Mouse (Mus musculus) gastrocnemius, adult 2 months (tissue): ENCODE results near the gene Rnf220. TPM values are rescaled to one million over a fixed set of nuclear protein-coding genes. Genes with fewer than 3 reads are reported as not detected.

ENCODE experiments used
- DNase-seq: peaks from one replicate; pipeline ENCODE4 v3.0.0; 2022
- H3K27ac ChIP-seq: fragments of 200-600 bp; 2 replicates; pipeline ENCODE4 v1.8.1; 2022; ENCODE audit warnings: mild to moderate bottlenecking
- H3K4me3 ChIP-seq: fragments of 200-600 bp; 2 replicates; pipeline ENCODE4 v1.8.1; 2022; ENCODE audit warnings: mild to moderate bottlenecking, moderate library complexity
- CTCF ChIP-seq: fragments of 200-600 bp; IDR thresholded peaks from 2 replicates; pipeline ENCODE4 v1.8.1; 2022; ENCODE audit warnings: antibody characterized with exemption, mild to moderate bottlenecking, moderate library complexity
- intact Hi-C: fragments of 180-260 bp; cut with DNase I; formaldehyde crosslinking; loops from one replicate; pipeline ENCODE4 v1.15.1; 2025
- total RNA-seq, 2 experiments: library from RNA; stranded (reverse); gene quantifications; 2 replicates each; pipeline ENCODE4 v1.2.3; 2021

Rnf220 gene
- total RNA-seq, 2 experiments from 2014 or later: 50.2 to 51.4 TPM

GRCm38 (mm10) chr4:117409144-117410048 is 87.5 kb downstream of the Rnf220 start:
- H3K4me3 ChIP-seq: no peak overlapping the region
- H3K27ac ChIP-seq: no peak overlapping the region
- no peak for TF ChIP-seq CTCF
- intact Hi-C loops: no loop called here
- DNase-seq: no peak

GRCm38 (mm10) chr4:117407945-117408344 is 88.9 kb downstream of the Rnf220 start:
- no peak for DNase-seq
- intact Hi-C loops: no loop called here

GRCm38 (mm10) chr4:117405999-117406398 is 90.9 kb downstream of the Rnf220 start:
- no peak for DNase-seq
- intact Hi-C loops: no loop called here
- no peak for TF ChIP-seq CTCF

More at GRCm38 (mm10) chr4:117407945-117408344, 88.9 kb downstream of the Rnf220 start:
- Histone ChIP-seq H3K4me3 (no peak overlapping the region), H3K27ac (no peak overlapping the region)
- TF ChIP-seq CTCF: no peak

GRCm38 (mm10) chr4:117405211-117405610 is 91.6 kb downstream of the Rnf220 start:
- no peak for DNase-seq
- no peak overlapping the region for H3K4me3 ChIP-seq
- intact Hi-C loops: no loop called here
- H3K27ac ChIP-seq: no peak overlapping the region
- no peak for TF ChIP-seq CTCF

More at GRCm38 (mm10) chr4:117405999-117406398, 90.9 kb downstream of the Rnf220 start:
- Histone ChIP-seq H3K27ac (no peak overlapping the region), H3K4me3 (no peak overlapping the region)

GRCm38 (mm10) chr4:117403411-117403810 is 93.4 kb downstream of the Rnf220 start:
- intact Hi-C loops: no loop called here
- no peak for DNase-seq
- no peak for TF ChIP-seq CTCF

GRCm38 (mm10) chr4:117397128-117397527 is 99.7 kb downstream of the Rnf220 start:
- Histone ChIP-seq H3K4me3 (no peak overlapping the region), H3K27ac (no peak overlapping the region)
- TF ChIP-seq CTCF: no peak
- DNase-seq: no peak
- intact Hi-C loops: no loop called here

More at GRCm38 (mm10) chr4:117403411-117403810, 93.4 kb downstream of the Rnf220 start:
- no peak overlapping the region for H3K4me3 ChIP-seq
- no peak overlapping the region for H3K27ac ChIP-seq

GRCm38 (mm10) chr4:117393027-117393426 is 103.8 kb downstream of the Rnf220 start:
- intact Hi-C loops: no loop called here

GRCm38 (mm10) chr4:117392391-117392790 is 104.5 kb downstream of the Rnf220 start:
- Histone ChIP-seq H3K27ac (no peak overlapping the region), H3K4me3 (no peak overlapping the region)
- intact Hi-C loops: no loop called here
- TF ChIP-seq CTCF: no peak
- DNase-seq: no peak

More at GRCm38 (mm10) chr4:117393027-117393426, 103.8 kb downstream of the Rnf220 start:
- no peak for DNase-seq
- TF ChIP-seq CTCF: no peak
- Histone ChIP-seq H3K27ac (no peak overlapping the region), H3K4me3 (no peak overlapping the region)

- no peak for TF ChIP-seq CTCF
- no peak for DNase-seq
- Histone ChIP-seq H3K4me3 (no peak overlapping the region), H3K27ac (no peak overlapping the region)
- intact Hi-C loops: no loop called here
These were observed 104.9 kb downstream of the Rnf220 start for GRCm38 (mm10) chr4:117391966-117392365.

- intact Hi-C loops: no loop called here
- H3K4me3 ChIP-seq: no peak overlapping the region
- TF ChIP-seq CTCF: no peak
These were observed 105.7 kb downstream of the Rnf220 start for GRCm38 (mm10) chr4:117390850-117391795.

GRCm38 (mm10) chr4:117389264-117390054 is 107.4 kb downstream of the Rnf220 start:
- H3K4me3 ChIP-seq: no peak overlapping the region
- H3K27ac ChIP-seq: no peak overlapping the region
- intact Hi-C loops: no loop called here
- no peak for DNase-seq
- TF ChIP-seq CTCF: peak; percentile 6; the same call in 1 of the 2 replicates

More at GRCm38 (mm10) chr4:117390850-117391795, 105.7 kb downstream of the Rnf220 start:
- H3K27ac ChIP-seq: no peak overlapping the region
- no peak for DNase-seq

GRCm38 (mm10) chr4:117385247-117385646 is 111.6 kb downstream of the Rnf220 start:
- DNase-seq: no peak
- TF ChIP-seq CTCF: no peak
- intact Hi-C loops: no loop called here
- Histone ChIP-seq H3K4me3 (no peak overlapping the region), H3K27ac (no peak overlapping the region)
